Mouse (Mus musculus): Measurements from ENCODE around the gene Fam219a. TPM values are rescaled to one million over a fixed set of nuclear protein-coding genes. Genes with fewer than 3 reads are reported as not detected.

Fam219a gene
- total RNA-seq, 1 experiment: 2.9 TPM

DNA sequence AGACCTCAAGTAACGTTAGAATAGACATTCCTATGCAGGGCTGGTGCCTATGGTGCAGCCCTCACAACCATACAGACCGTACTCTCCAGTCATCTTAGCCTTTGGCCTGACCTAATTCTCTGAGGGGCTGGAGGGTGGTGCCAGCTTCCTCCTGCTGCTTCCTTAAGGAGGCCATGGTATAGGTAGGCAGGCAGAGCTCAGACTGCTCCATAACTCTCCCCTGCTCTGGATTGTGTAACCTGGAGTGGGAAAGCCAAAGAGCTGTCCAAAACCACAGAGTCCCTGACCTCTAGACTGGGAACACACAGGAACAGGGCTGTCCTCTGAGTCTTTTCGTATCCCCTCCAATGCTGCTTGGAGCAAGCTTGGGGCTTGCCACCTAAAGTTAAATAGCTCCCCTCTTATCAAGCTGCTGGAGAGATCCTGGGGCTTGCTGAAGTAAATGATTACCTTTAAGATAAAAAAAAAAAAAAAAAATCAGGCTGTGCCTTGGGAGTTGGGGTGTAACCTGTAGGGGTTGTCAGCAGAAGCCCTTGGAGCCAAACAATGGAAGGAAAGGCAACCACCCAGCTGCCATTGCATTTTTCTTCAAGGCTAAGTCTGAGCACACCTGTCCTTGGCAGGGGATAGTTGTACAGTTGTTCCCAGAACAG, 75.7 kb downstream of the Fam219a start:
- H3K36me3 ChIP-seq (ENCODE audit: control insufficient read depth, insufficient read depth, low read length, poor library complexity, severe bottlenecking): no peaks in the 10 kb centered on the region
- no peak for DNase-seq (ENCODE audit: low read depth, low spot score)
- no peak overlapping the region for H3K27ac ChIP-seq (ENCODE audit: insufficient read depth, low read depth, low read length, poor library complexity, severe bottlenecking)
- no peak overlapping the region for H3K9ac ChIP-seq (ENCODE audit: insufficient read depth, low read depth, low read length, poor library complexity, severe bottlenecking)
- in situ Hi-C loops (cut with MboI; ENCODE audit: low sequenced_read_pairs in 2 of 2, unreplicated experiment in 2 of 2): no loop called here
- no peaks in the 10 kb centered on the region for H3K9me3 ChIP-seq (ENCODE audit: control insufficient read depth, insufficient read depth, low read depth, low read length)
- TF ChIP-seq HCFC1 (IDR thresholded peaks at IDR 0.05; ENCODE audit: borderline replicate concordance, insufficient read depth, low read length): no peak
- TF ChIP-seq ZNF384 (IDR thresholded peaks at IDR 0.05; ENCODE audit: low read depth, low read length): 0 out of 2 replicates have a peak, but pooled peaks have one; percentile 10
- H3K4me3 ChIP-seq (ENCODE audit: insufficient read depth in 1 of 2, low read depth in 1 of 2, low read length in 2 of 2, poor library complexity in 1 of 2, severe bottlenecking in 1 of 2): no peak overlapping the region
- H3K4me1 ChIP-seq (ENCODE audit: control insufficient read depth in 2 of 2, insufficient read depth in 2 of 2, low read length in 2 of 2, poor library complexity in 1 of 2): peaks cover 0 to 7% of the 10 kb centered on the region in 2 experiments; a peak in 1 of 4 replicates

DNA sequence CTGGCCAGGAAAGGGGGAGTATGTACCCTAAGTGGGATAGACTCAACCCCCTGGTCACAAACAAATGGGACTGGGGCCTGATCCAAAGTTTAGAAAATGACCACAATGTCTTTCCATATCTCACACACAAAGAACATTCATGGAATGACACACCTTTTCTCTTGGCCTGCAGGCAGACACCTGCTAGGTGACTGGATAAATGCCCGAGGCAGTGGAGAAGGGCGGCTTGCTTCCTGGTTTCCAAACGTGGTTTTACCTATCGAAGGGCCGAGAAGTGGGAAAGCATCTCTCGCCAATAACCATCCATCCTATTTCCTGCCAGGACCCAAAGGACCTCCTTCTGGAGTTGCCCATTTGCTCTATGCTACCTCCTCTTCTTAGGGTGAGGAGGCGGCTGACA, 76.4 kb downstream of the Fam219a start:
- no peak overlapping the region for H3K9ac ChIP-seq (ENCODE audit: insufficient read depth, low read depth, low read length, poor library complexity, severe bottlenecking)
- no peaks in the 10 kb centered on the region for H3K9me3 ChIP-seq (ENCODE audit: control insufficient read depth, insufficient read depth, low read depth, low read length)
- in situ Hi-C loops (cut with MboI; ENCODE audit: low sequenced_read_pairs in 2 of 2, unreplicated experiment in 2 of 2): no loop called here
- H3K4me1 ChIP-seq (ENCODE audit: control insufficient read depth in 2 of 2, insufficient read depth in 2 of 2, low read length in 2 of 2, poor library complexity in 1 of 2): peaks cover 0 to 5% of the 10 kb centered on the region in 2 experiments; a peak in 1 of 4 replicates
- DNase-seq (ENCODE audit: low read depth, low spot score): no peak
- no peak overlapping the region for H3K4me3 ChIP-seq (ENCODE audit: insufficient read depth in 1 of 2, low read depth in 1 of 2, low read length in 2 of 2, poor library complexity in 1 of 2, severe bottlenecking in 1 of 2)
- TF ChIP-seq CHD2 (IDR thresholded peaks at IDR 0.05; ENCODE audit: low read depth, low read length): no peak
- TF ChIP-seq HCFC1 (IDR thresholded peaks at IDR 0.05; ENCODE audit: borderline replicate concordance, insufficient read depth, low read length): no peak
- TF ChIP-seq ZNF384 (IDR thresholded peaks at IDR 0.05; ENCODE audit: low read depth, low read length): no peak
- no peak for TF ChIP-seq ZC3H11A (IDR thresholded peaks at IDR 0.05; ENCODE audit: borderline replicate concordance, low read depth, low read length)
- TF ChIP-seq MAFK (IDR thresholded peaks at IDR 0.05; ENCODE audit: insufficient read depth, low read depth, low read length): no peak
- no peaks in the 10 kb centered on the region for H3K36me3 ChIP-seq (ENCODE audit: control insufficient read depth, insufficient read depth, low read length, poor library complexity, severe bottlenecking)
- H3K27ac ChIP-seq (ENCODE audit: insufficient read depth, low read depth, low read length, poor library complexity, severe bottlenecking): no peak overlapping the region

DNA sequence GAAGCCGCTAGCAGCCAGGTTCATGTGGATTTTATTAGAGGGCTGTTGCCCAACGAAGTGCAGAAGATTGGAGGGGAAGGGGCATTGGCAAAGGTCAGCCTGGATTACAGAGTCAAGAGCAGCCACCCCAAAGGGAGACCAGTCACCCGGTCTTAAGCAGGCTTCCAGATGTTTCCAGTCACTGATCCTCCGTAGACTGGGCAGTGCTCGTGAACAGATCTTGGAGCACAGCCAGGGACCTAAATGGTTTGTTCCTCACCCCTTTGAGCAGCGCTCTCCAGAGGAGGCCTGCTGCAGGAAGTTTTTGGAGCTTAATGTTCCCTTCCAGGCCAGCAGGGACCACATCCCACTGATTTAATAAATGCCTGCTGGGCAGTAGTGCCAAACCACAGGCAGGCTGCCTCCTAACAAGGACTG, 87.7 kb downstream of the Fam219a start:
- H3K36me3 ChIP-seq (ENCODE audit: control insufficient read depth, insufficient read depth, low read length, poor library complexity, severe bottlenecking): peaks cover 3% of the 10 kb centered on the region; the same call in 1 of the 2 replicates
- no peak for TF ChIP-seq ZC3H11A (IDR thresholded peaks at IDR 0.05; ENCODE audit: borderline replicate concordance, low read depth, low read length)
- no peak for TF ChIP-seq CHD2 (IDR thresholded peaks at IDR 0.05; ENCODE audit: low read depth, low read length)
- no peak for TF ChIP-seq MAFK (IDR thresholded peaks at IDR 0.05; ENCODE audit: insufficient read depth, low read depth, low read length)
- no peak for TF ChIP-seq ZNF384 (IDR thresholded peaks at IDR 0.05; ENCODE audit: low read depth, low read length)
- no peak for TF ChIP-seq HCFC1 (IDR thresholded peaks at IDR 0.05; ENCODE audit: borderline replicate concordance, insufficient read depth, low read length)
- DNase-seq (ENCODE audit: low read depth, low spot score): no peak
- H3K4me1 ChIP-seq (ENCODE audit: control insufficient read depth in 2 of 2, insufficient read depth in 2 of 2, low read length in 2 of 2, poor library complexity in 1 of 2): no peaks in the 10 kb centered on the region
- no peaks in the 10 kb centered on the region for H3K9me3 ChIP-seq (ENCODE audit: control insufficient read depth, insufficient read depth, low read depth, low read length)
- in situ Hi-C loops (cut with MboI; ENCODE audit: low sequenced_read_pairs in 2 of 2, unreplicated experiment in 2 of 2): no loop called here
- H3K4me3 ChIP-seq (ENCODE audit: insufficient read depth in 1 of 2, low read depth in 1 of 2, low read length in 2 of 2, poor library complexity in 1 of 2, severe bottlenecking in 1 of 2): no peak overlapping the region
- no peak overlapping the region for H3K9ac ChIP-seq (ENCODE audit: insufficient read depth, low read depth, low read length, poor library complexity, severe bottlenecking)
- H3K27ac ChIP-seq (ENCODE audit: insufficient read depth, low read depth, low read length, poor library complexity, severe bottlenecking): no peak overlapping the region

DNA sequence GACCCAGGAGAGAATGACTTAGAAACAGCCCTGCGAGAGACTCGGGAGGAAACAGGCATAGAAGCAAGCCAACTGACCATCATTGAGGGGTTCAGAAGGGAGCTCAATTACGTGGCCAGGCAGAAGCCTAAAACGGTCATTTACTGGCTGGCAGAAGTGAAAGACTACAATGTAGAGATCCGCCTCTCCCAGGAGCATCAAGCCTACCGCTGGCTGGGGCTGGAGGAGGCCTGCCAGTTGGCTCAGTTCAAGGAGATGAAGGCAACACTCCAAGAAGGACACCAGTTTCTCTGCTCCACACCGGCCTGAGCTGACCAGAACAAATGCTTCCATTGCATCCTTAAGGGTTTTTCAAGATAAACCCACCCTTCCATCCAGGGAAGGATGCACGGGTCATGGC, 89.1 kb downstream of the Fam219a start:
- Histone ChIP-seq H3K27ac (ENCODE audit: insufficient read depth, low read depth, low read length, poor library complexity, severe bottlenecking) (no peak overlapping the region), H3K9me3 (ENCODE audit: control insufficient read depth, insufficient read depth, low read depth, low read length) (no peaks in the 10 kb centered on the region), H3K4me1 (ENCODE audit: control insufficient read depth in 2 of 2, insufficient read depth in 2 of 2, low read length in 2 of 2, poor library complexity in 1 of 2) (no peaks in the 10 kb centered on the region), H3K36me3 (ENCODE audit: control insufficient read depth, insufficient read depth, low read length, poor library complexity, severe bottlenecking) (peaks cover 3% of the 10 kb centered on the region; the same call in 1 of the 2 replicates), H3K4me3 (ENCODE audit: insufficient read depth in 1 of 2, low read depth in 1 of 2, low read length in 2 of 2, poor library complexity in 1 of 2, severe bottlenecking in 1 of 2) (no peak overlapping the region), H3K9ac (ENCODE audit: insufficient read depth, low read depth, low read length, poor library complexity, severe bottlenecking) (no peak overlapping the region)
- DNase-seq (ENCODE audit: low read depth, low spot score): no peak
- in situ Hi-C loops (cut with MboI; ENCODE audit: low sequenced_read_pairs in 2 of 2, unreplicated experiment in 2 of 2): no loop called here
- TF ChIP-seq ZNF384 (IDR thresholded peaks at IDR 0.05; ENCODE audit: low read depth, low read length) (no peak), ZC3H11A (IDR thresholded peaks at IDR 0.05; ENCODE audit: borderline replicate concordance, low read depth, low read length) (no peak), HCFC1 (IDR thresholded peaks at IDR 0.05; ENCODE audit: borderline replicate concordance, insufficient read depth, low read length) (no peak), MAFK (IDR thresholded peaks at IDR 0.05; ENCODE audit: insufficient read depth, low read depth, low read length) (no peak), CHD2 (IDR thresholded peaks at IDR 0.05; ENCODE audit: low read depth, low read length) (no peak)

DNA sequence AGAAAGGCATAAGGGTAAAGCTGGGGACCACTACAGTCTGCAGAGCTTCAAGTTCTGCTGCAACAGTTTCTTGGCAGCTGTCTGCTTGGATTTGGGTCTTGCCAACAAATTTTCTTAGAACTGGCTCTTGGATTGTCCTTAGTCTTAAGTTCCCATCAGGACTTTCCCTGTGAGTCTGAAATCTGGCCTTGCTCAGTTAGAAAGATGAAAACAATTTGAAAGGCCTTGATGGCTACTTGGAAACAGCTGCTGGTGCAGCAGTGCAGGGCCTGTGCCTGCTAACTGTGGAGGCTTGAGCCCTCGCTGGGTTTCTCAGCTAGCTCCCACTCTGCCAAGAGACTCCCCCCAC, 89.9 kb downstream of the Fam219a start:
- in situ Hi-C loops (cut with MboI; ENCODE audit: low sequenced_read_pairs in 2 of 2, unreplicated experiment in 2 of 2): no loop called here
- Histone ChIP-seq H3K36me3 (ENCODE audit: control insufficient read depth, insufficient read depth, low read length, poor library complexity, severe bottlenecking) (peaks cover 3% of the 10 kb centered on the region; the same call in 1 of the 2 replicates), H3K9me3 (ENCODE audit: control insufficient read depth, insufficient read depth, low read depth, low read length) (no peaks in the 10 kb centered on the region), H3K27ac (ENCODE audit: insufficient read depth, low read depth, low read length, poor library complexity, severe bottlenecking) (no peak overlapping the region), H3K4me1 (ENCODE audit: control insufficient read depth in 2 of 2, insufficient read depth in 2 of 2, low read length in 2 of 2, poor library complexity in 1 of 2) (no peaks in the 10 kb centered on the region), H3K9ac (ENCODE audit: insufficient read depth, low read depth, low read length, poor library complexity, severe bottlenecking) (no peak overlapping the region), H3K4me3 (ENCODE audit: insufficient read depth in 1 of 2, low read depth in 1 of 2, low read length in 2 of 2, poor library complexity in 1 of 2, severe bottlenecking in 1 of 2) (no peak overlapping the region)
- TF ChIP-seq ZC3H11A (IDR thresholded peaks at IDR 0.05; ENCODE audit: borderline replicate concordance, low read depth, low read length): no peak
- no peak for TF ChIP-seq MAFK (IDR thresholded peaks at IDR 0.05; ENCODE audit: insufficient read depth, low read depth, low read length)
- no peak for TF ChIP-seq HCFC1 (IDR thresholded peaks at IDR 0.05; ENCODE audit: borderline replicate concordance, insufficient read depth, low read length)
- TF ChIP-seq CHD2 (IDR thresholded peaks at IDR 0.05; ENCODE audit: low read depth, low read length): no peak
- no peak for DNase-seq (ENCODE audit: low read depth, low spot score)

All from ES-E14 (cell line).